Mouse (Mus musculus): ENCODE measurements around the gene Serinc3. TPM values are rescaled to one million over a fixed set of nuclear protein-coding genes. Genes with fewer than 3 reads are reported as not detected.
"Not testable (repeated sequence)": the region's sequence is repeated elsewhere in the genome, so short reads cannot be mapped to it uniquely, and the experiment has no call there.

Serinc3 gene
- total and polyA plus RNA-seq, 2 experiments from 2014 or later = 61.3 to 181 TPM

GRCm38 (mm10) chr2:163690409-163691304 lies 45.7 kb upstream of the Serinc3 start:
- no peak overlapping the region for H3K4me2 ChIP-seq (ENCODE audit: low read depth, low read length)
- no peaks in the 10 kb centered on the region for H3K36me3 ChIP-seq (replicated peaks; ENCODE audit: control insufficient read depth, insufficient read depth, low read length)
- DNase-seq (ENCODE audit: low spot score) (no peak), ATAC-seq (ENCODE audit: insufficient read depth, low read depth) (no peak)
- H3K27ac ChIP-seq (ENCODE audit: low read depth) = peak overlapping the region; percentile 98
- H3K27me3 ChIP-seq (ENCODE audit: control insufficient read depth, insufficient read depth, low read length) = no peaks in the 10 kb centered on the region
- H3K9ac ChIP-seq (replicated peaks; ENCODE audit: low read depth, low read length) = peak overlapping the region; percentile 47; the same call in 1 of the 2 replicates
- no peaks in the 10 kb centered on the region for H3K9me3 ChIP-seq (replicated peaks; ENCODE audit: control insufficient read depth, low read length)
- H3K4me1 ChIP-seq (ENCODE audit: control insufficient read depth, insufficient read depth) = peaks cover 88% of the 10 kb centered on the region
- WGBS = 63% methylated on average over 8 of the region's 8 CpGs
- TF ChIP-seq EP300 (IDR thresholded peaks at IDR 0.05; ENCODE audit: low read depth) = no peak
- TF ChIP-seq CTCF (IDR thresholded peaks at IDR 0.05; ENCODE audit: low read depth) = no peak
- H3K4me3 ChIP-seq (ENCODE audit: low read depth, low read length) = no peak overlapping the region

GRCm38 (mm10) chr2:163689771-163690170 lies 44.8 kb upstream of the Serinc3 start:
- H3K27ac ChIP-seq (ENCODE audit: low read depth) = peak overlapping the region; percentile 98
- ATAC-seq (ENCODE audit: insufficient read depth, low read depth) (no peak), DNase-seq (ENCODE audit: low spot score) (no peak)
- TF ChIP-seq EP300 (IDR thresholded peaks at IDR 0.05; ENCODE audit: low read depth) (no peak), CTCF (IDR thresholded peaks at IDR 0.05; ENCODE audit: low read depth) (no peak)
- no peaks in the 10 kb centered on the region for H3K27me3 ChIP-seq (ENCODE audit: control insufficient read depth, insufficient read depth, low read length)
- WGBS = 65% methylated on average over 3 of the region's 3 CpGs
- no peak overlapping the region for H3K4me2 ChIP-seq (ENCODE audit: low read depth, low read length)
- no peak overlapping the region for H3K4me3 ChIP-seq (ENCODE audit: low read depth, low read length)
- H3K36me3 ChIP-seq (replicated peaks; ENCODE audit: control insufficient read depth, insufficient read depth, low read length) = no peaks in the 10 kb centered on the region
- no peaks in the 10 kb centered on the region for H3K9me3 ChIP-seq (replicated peaks; ENCODE audit: control insufficient read depth, low read length)
- peaks cover 88% of the 10 kb centered on the region for H3K4me1 ChIP-seq (ENCODE audit: control insufficient read depth, insufficient read depth)
- H3K9ac ChIP-seq (replicated peaks; ENCODE audit: low read depth, low read length) = peak overlapping the region; percentile 26; the same call in 1 of the 2 replicates

DNA sequence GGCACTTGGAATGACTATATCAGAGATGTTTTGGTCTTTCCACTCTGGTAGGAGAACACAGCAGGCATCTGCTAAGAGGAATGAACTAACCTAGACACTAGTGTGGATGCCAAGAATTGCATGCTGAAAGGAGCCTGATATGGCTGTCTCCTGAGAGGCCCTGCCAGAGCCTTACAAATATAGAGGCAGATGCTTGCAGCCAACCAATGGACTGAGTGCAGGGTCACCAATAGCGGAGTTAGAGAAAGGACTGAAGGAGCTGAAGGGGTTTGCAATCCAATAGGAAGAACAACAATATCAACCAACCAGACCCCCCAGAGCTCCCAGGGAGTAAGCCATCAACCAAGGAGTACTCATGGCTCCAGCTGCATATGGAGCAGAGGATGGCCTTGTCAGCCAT lies 43.4 kb upstream of the Serinc3 start:
- Histone ChIP-seq H3K27ac (ENCODE audit: low read depth) (peak overlapping the region; percentile 98), H3K4me1 (ENCODE audit: control insufficient read depth, insufficient read depth) (peaks cover 82% of the 10 kb centered on the region)
- DNase-seq (ENCODE audit: low spot score) = peak; percentile 41
- H3K27me3 ChIP-seq (ENCODE audit: control insufficient read depth, insufficient read depth, low read length); H3K4me3 ChIP-seq (ENCODE audit: low read depth, low read length); H3K4me2 ChIP-seq (ENCODE audit: low read depth, low read length); ATAC-seq (ENCODE audit: insufficient read depth, low read depth); H3K9ac ChIP-seq (replicated peaks; ENCODE audit: low read depth, low read length); H3K9me3 ChIP-seq (replicated peaks; ENCODE audit: control insufficient read depth, low read length); H3K36me3 ChIP-seq (replicated peaks; ENCODE audit: control insufficient read depth, insufficient read depth, low read length): not testable (repeated sequence)
- WGBS = 35% methylated on average over 1 of the region's 1 CpGs

DNA sequence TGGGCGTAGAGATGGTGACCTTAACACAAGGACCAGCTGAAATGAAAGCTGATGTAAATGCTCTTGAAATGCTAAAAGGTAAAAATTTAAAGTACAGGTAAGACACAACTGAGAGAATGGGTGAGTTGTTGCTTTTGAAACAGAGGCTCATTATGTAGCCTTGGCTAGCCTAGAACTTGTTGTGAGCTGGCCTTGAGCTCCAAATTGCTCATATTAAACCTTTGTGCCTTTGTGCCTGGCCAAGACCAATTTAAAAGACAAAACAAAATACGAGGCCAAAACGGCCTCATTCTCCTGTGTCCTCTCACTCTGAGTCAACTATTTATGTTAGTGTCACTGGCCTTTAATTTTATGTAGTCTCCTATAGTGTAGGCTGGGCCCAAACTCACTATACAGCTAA lies 42.0 kb upstream of the Serinc3 start:
- ATAC-seq (ENCODE audit: insufficient read depth, low read depth) = no peak
- Histone ChIP-seq H3K27me3 (ENCODE audit: control insufficient read depth, insufficient read depth, low read length) (no peaks in the 10 kb centered on the region), H3K4me2 (ENCODE audit: low read depth, low read length) (peak overlapping the region; percentile 36; the same call in 1 of the 2 replicates), H3K27ac (ENCODE audit: low read depth) (peak overlapping the region; percentile 98), H3K9ac (replicated peaks; ENCODE audit: low read depth, low read length) (no peak overlapping the region), H3K4me1 (ENCODE audit: control insufficient read depth, insufficient read depth) (peaks cover 73% of the 10 kb centered on the region), H3K9me3 (replicated peaks; ENCODE audit: control insufficient read depth, low read length) (no peaks in the 10 kb centered on the region), H3K36me3 (replicated peaks; ENCODE audit: control insufficient read depth, insufficient read depth, low read length) (no peaks in the 10 kb centered on the region), H3K4me3 (ENCODE audit: low read depth, low read length) (no peak overlapping the region)
- WGBS = 63% methylated on average over 3 of the region's 3 CpGs
- DNase-seq (ENCODE audit: low spot score) = no peak
- TF ChIP-seq CTCF (IDR thresholded peaks at IDR 0.05; ENCODE audit: low read depth) = no peak
- TF ChIP-seq EP300 (IDR thresholded peaks at IDR 0.05; ENCODE audit: low read depth) = no peak

GRCm38 (mm10) chr2:163686233-163686632 lies 41.3 kb upstream of the Serinc3 start:
- peak overlapping the region; percentile 98 for H3K27ac ChIP-seq (ENCODE audit: low read depth)
- peak overlapping the region; percentile 58 for H3K9ac ChIP-seq (replicated peaks; ENCODE audit: low read depth, low read length)
- no peaks in the 10 kb centered on the region for H3K36me3 ChIP-seq (replicated peaks; ENCODE audit: control insufficient read depth, insufficient read depth, low read length)
- H3K4me3 ChIP-seq (ENCODE audit: low read depth, low read length) = no peak overlapping the region
- ATAC-seq (ENCODE audit: insufficient read depth, low read depth) = peak; percentile 21
- DNase-seq (ENCODE audit: low spot score) = peak; percentile 51
- peak overlapping the region; percentile 36 for H3K4me2 ChIP-seq (ENCODE audit: low read depth, low read length)
- H3K27me3 ChIP-seq (ENCODE audit: control insufficient read depth, insufficient read depth, low read length) = no peaks in the 10 kb centered on the region
- 13% methylated on average over 5 of the region's 5 CpGs for WGBS
- H3K9me3 ChIP-seq (replicated peaks; ENCODE audit: control insufficient read depth, low read length) = no peaks in the 10 kb centered on the region
- TF ChIP-seq EP300 (IDR thresholded peaks at IDR 0.05; ENCODE audit: low read depth) (no peak), CTCF (IDR thresholded peaks at IDR 0.05; ENCODE audit: low read depth) (no peak)
- H3K4me1 ChIP-seq (ENCODE audit: control insufficient read depth, insufficient read depth) = peaks cover 69% of the 10 kb centered on the region
